Comparison of ENCODE assay signal across 8 mouse cellular contexts in genomic region chr11:107413251-107413655, GRCm38 (mm10). TPM values are rescaled to one million over a fixed set of nuclear protein-coding genes. Genes with fewer than 3 reads are reported as not detected.
DNase-seq lines count a peak whose midpoint lies in the region; ATAC-seq and TF ChIP-seq lines count a peak whose summit lies in the region.

No protein-coding gene starts in this region.

- H3K27ac ChIP-seq in ES-Bruce4 (ENCODE audit: insufficient read depth, low read length) (peak overlapping the region; percentile 98), MEL (ENCODE audit: control insufficient read depth, low read depth, low read length) (peak overlapping the region; percentile 99)
- H3K27ac ChIP-seq in embryonic facial prominence, embryonic 11.5 days (replicated peaks; ENCODE audit: low read depth, low read length), result no peak overlapping the region; the same call in 1 of the 2 replicates
- no peak overlapping the region for H3K27ac ChIP-seq in heart, postnatal 0 days (ENCODE audit: low read depth)
- H3K27ac ChIP-seq in midbrain, embryonic 14.5 days (replicated peaks; ENCODE audit: low read depth, low read length), result peak overlapping the region; percentile 50

- peak; percentile 80 for ATAC-seq in embryonic facial prominence, embryonic 11.5 days (replicated peaks; ENCODE audit: insufficient number of reproducible peaks, low FRiP score, low TSS enrichment, low read depth)
- no peak for ATAC-seq in heart, postnatal 0 days (ENCODE audit: insufficient read depth, low read depth)
- peak; percentile 70; the same call in 1 of the 2 replicates for ATAC-seq in midbrain, embryonic 14.5 days (ENCODE audit: low FRiP score, low TSS enrichment)
- no peak for ATAC-seq in inflammation-experienced regulatory T-cells, adult 6 months

- no peak for TF ChIP-seq POLR2A in ES-Bruce4 (IDR thresholded peaks at IDR 0.05; ENCODE audit: insufficient read depth, low read length)
- TF ChIP-seq POLR2A in MEL (IDR thresholded peaks at IDR 0.05; ENCODE audit: control insufficient read depth in 1 of 2, insufficient read depth in 1 of 2, low read depth in 1 of 2, low read length in 2 of 2, poor library complexity in 1 of 2), result 0 out of 4 replicates have a peak, but pooled peaks of 1 of the 2 experiments have one; percentile 25

- H3K9me3 ChIP-seq in ES-Bruce4 (replicated peaks; ENCODE audit: control insufficient read depth, insufficient read depth, low read length, poor library complexity, severe bottlenecking), result no peaks in the 10 kb centered on the region
- no peaks in the 10 kb centered on the region for H3K9me3 ChIP-seq in MEL (replicated peaks; ENCODE audit: insufficient read depth, low read length)
- no peaks in the 10 kb centered on the region for H3K9me3 ChIP-seq in embryonic facial prominence, embryonic 11.5 days (replicated peaks; ENCODE audit: control insufficient read depth, low read length)
- no peaks in the 10 kb centered on the region for H3K9me3 ChIP-seq in heart, postnatal 0 days (replicated peaks; ENCODE audit: control insufficient read depth, low read length)
- no peaks in the 10 kb centered on the region for H3K9me3 ChIP-seq in midbrain, embryonic 14.5 days (ENCODE audit: control insufficient read depth, low read length)

- H3K4me1 ChIP-seq in ES-Bruce4 (ENCODE audit: control insufficient read depth, insufficient read depth, low read length) (peaks cover 6% of the 10 kb centered on the region), MEL (ENCODE audit: control insufficient read depth in 1 of 2, insufficient read depth in 2 of 2, low read length in 2 of 2) (peaks cover 27 to 70% of the 10 kb centered on the region in 2 experiments)
- H3K4me1 ChIP-seq in embryonic facial prominence, embryonic 11.5 days (ENCODE audit: control insufficient read depth, insufficient read depth, low read length), result no peaks in the 10 kb centered on the region; the same call in 1 of the 2 replicates
- H3K4me1 ChIP-seq in heart, postnatal 0 days (ENCODE audit: control insufficient read depth, insufficient read depth), result peaks cover 22% of the 10 kb centered on the region
- H3K4me1 ChIP-seq in midbrain, embryonic 14.5 days (ENCODE audit: control insufficient read depth, insufficient read depth, low read length), result peaks cover 41% of the 10 kb centered on the region

- peak; percentile 83 for TF ChIP-seq EP300 in ES-Bruce4 (IDR thresholded peaks at IDR 0.05; ENCODE audit: insufficient read depth, low read depth, low read length)
- no peak for TF ChIP-seq EP300 in MEL (IDR thresholded peaks at IDR 0.05; ENCODE audit: low read depth in 1 of 2, low read length in 2 of 2)
- TF ChIP-seq EP300 in heart, postnatal 0 days (IDR thresholded peaks at IDR 0.05; ENCODE audit: low read depth), result no peak

- peak overlapping the region; percentile 38 for H3K4me3 ChIP-seq in ES-Bruce4 (ENCODE audit: low read depth, low read length)
- no peak overlapping the region for H3K4me3 ChIP-seq in MEL (ENCODE audit: control insufficient read depth in 1 of 2, insufficient read depth in 1 of 2, low read depth in 2 of 2, low read length in 2 of 2)
- no peak overlapping the region for H3K4me3 ChIP-seq in embryonic facial prominence, embryonic 11.5 days (ENCODE audit: low read depth, low read length)
- peak overlapping the region; percentile 34 for H3K4me3 ChIP-seq in heart, postnatal 0 days (ENCODE audit: low read depth, low read length)
- H3K4me3 ChIP-seq in midbrain, embryonic 14.5 days (replicated peaks; ENCODE audit: low read depth, low read length), result peak overlapping the region; percentile 14

- H3K27me3 ChIP-seq in ES-Bruce4 (ENCODE audit: control insufficient read depth, insufficient read depth, low read length, poor library complexity, severe bottlenecking) (no peaks in the 10 kb centered on the region), MEL (ENCODE audit: control insufficient read depth in 1 of 2, insufficient read depth in 2 of 2, low read length in 2 of 2) (no peaks in the 10 kb centered on the region)
- H3K27me3 ChIP-seq in embryonic facial prominence, embryonic 11.5 days (ENCODE audit: control insufficient read depth, insufficient read depth, low read length), result no peaks in the 10 kb centered on the region
- no peaks in the 10 kb centered on the region for H3K27me3 ChIP-seq in heart, postnatal 0 days (ENCODE audit: control insufficient read depth, insufficient read depth, low read length)
- H3K27me3 ChIP-seq in midbrain, embryonic 14.5 days (ENCODE audit: control insufficient read depth, insufficient read depth, low read length), result no peaks in the 10 kb centered on the region

- no peaks in the 10 kb centered on the region for H3K36me3 ChIP-seq in ES-Bruce4 (ENCODE audit: control insufficient read depth, insufficient read depth, low read length, poor library complexity, severe bottlenecking)
- H3K36me3 ChIP-seq in MEL (ENCODE audit: control insufficient read depth in 1 of 2, insufficient read depth in 2 of 2, low read length in 2 of 2), result peaks cover 0 to 72% of the 10 kb centered on the region in 2 experiments; a peak in 2 of 4 replicates
- H3K36me3 ChIP-seq in embryonic facial prominence, embryonic 11.5 days (replicated peaks; ENCODE audit: control insufficient read depth, insufficient read depth, low read depth, low read length), result no peaks in the 10 kb centered on the region
- no peaks in the 10 kb centered on the region for H3K36me3 ChIP-seq in heart, postnatal 0 days (replicated peaks; ENCODE audit: control insufficient read depth, insufficient read depth, low read length)
- no peaks in the 10 kb centered on the region for H3K36me3 ChIP-seq in midbrain, embryonic 14.5 days (ENCODE audit: control insufficient read depth, insufficient read depth, low read length)

- TF ChIP-seq CTCF in ES-Bruce4 (IDR thresholded peaks at IDR 0.05; ENCODE audit: low read depth, low read length) (no peak), MEL (IDR thresholded peaks at IDR 0.05 in 2 of 3, conservative IDR thresholded peaks at IDR 0.05 in 1 of 3; ENCODE audit: control insufficient read depth in 1 of 3, insufficient read depth in 1 of 3, low read depth in 2 of 3, low read length in 3 of 3, poor library complexity in 1 of 3, severe bottlenecking in 1 of 3) (no peak)
- TF ChIP-seq CTCF in heart, postnatal 0 days (IDR thresholded peaks at IDR 0.05; ENCODE audit: low read depth), result no peak

- no peak overlapping the region; the same call in 1 of the 2 replicates for H3K4me2 ChIP-seq in embryonic facial prominence, embryonic 11.5 days (ENCODE audit: low read depth, low read length)
- H3K4me2 ChIP-seq in heart, postnatal 0 days (ENCODE audit: low read depth, low read length), result peak overlapping the region; percentile 61
- peak overlapping the region; percentile 46 for H3K4me2 ChIP-seq in midbrain, embryonic 14.5 days (ENCODE audit: low read length)

- H3K9ac ChIP-seq in ES-Bruce4 (ENCODE audit: low read depth, poor library complexity, severe bottlenecking) (peak overlapping the region; percentile 62), MEL (ENCODE audit: control insufficient read depth, low read depth, low read length, poor library complexity, severe bottlenecking) (peak overlapping the region; percentile 70)
- no peak overlapping the region for H3K9ac ChIP-seq in embryonic facial prominence, embryonic 11.5 days (replicated peaks; ENCODE audit: low read length)
- H3K9ac ChIP-seq in heart, postnatal 0 days (replicated peaks; ENCODE audit: low read depth, low read length), result peak overlapping the region; percentile 38
- H3K9ac ChIP-seq in midbrain, embryonic 14.5 days (replicated peaks; ENCODE audit: low read length), result 0 out of 2 replicates have a peak overlapping the region, but pooled peaks have one; percentile 6

- no peak for TF ChIP-seq RAD21 in MEL (IDR thresholded peaks at IDR 0.05; ENCODE audit: low read depth, low read length)

- peaks cover 54% of the 10 kb centered on the region for H3K79me2 ChIP-seq in MEL (ENCODE audit: control insufficient read depth, insufficient read depth, low read length, poor library complexity)

- WGBS in embryonic facial prominence, embryonic 11.5 days, result 1% methylated on average over 14 of the region's 14 CpGs
- 12% methylated on average over 14 of the region's 14 CpGs for WGBS in heart, postnatal 0 days
- under 1% methylated on average over 14 of the region's 14 CpGs for WGBS in midbrain, embryonic 14.5 days

- no peak for DNase-seq in MEL (ENCODE audit: low read depth, low spot score)
- DNase-seq in embryonic facial prominence, embryonic 11.5 days (ENCODE audit: low spot score), result peak; percentile 86
- no peak for DNase-seq in heart, postnatal 0 days (ENCODE audit: low spot score)
- DNase-seq in layer of hippocampus, postnatal 36 days, result peak; percentile 35 to 62
- peak; percentile 80 for DNase-seq in midbrain, embryonic 14.5 days
- peak; percentile 85 for DNase-seq in thymus, postnatal 14 days

TF ChIP-seq in MEL, 35 proteins besides CTCF, POLR2A, EP300 and RAD21:
- TF ChIP-seq UBTF (IDR thresholded peaks at IDR 0.05; ENCODE audit: borderline replicate concordance, insufficient read depth, low read depth, low read length), result no peak
- TF ChIP-seq MAFK (IDR thresholded peaks at IDR 0.05; ENCODE audit: borderline replicate concordance, low read depth, low read length), result no peak
- TF ChIP-seq POLR2AphosphoS2 (IDR thresholded peaks at IDR 0.05; ENCODE audit: low read length), result no peak
- TF ChIP-seq SMC3 (IDR thresholded peaks at IDR 0.05; ENCODE audit: low read depth, low read length), result no peak

RNA-seq across cellular contexts. Expression of gene Pitpnc1, which starts 57.2 kb away (rescaled TPM):
- polyA plus RNA-seq in ES-Bruce4 (2011; ENCODE audit: insufficient read depth, insufficient read length, low read depth, missing spikeins) (25.4 and 27.1 TPM in 2 replicates), MEL (2012; ENCODE audit: insufficient read depth in 1 of 2, insufficient read length in 2 of 2, low read depth in 1 of 2, low replicate concordance in 2 of 2, missing spikeins in 1 of 2) (10 to 100 TPM in 1 of 2 experiments, not detected in 1; 25.3 TPM)
- 19.3 and 31.9 TPM in 2 replicates for total RNA-seq in MEL (2012; rRNA removed)
- polyA plus RNA-seq in embryonic facial prominence, embryonic 11.5 days (2014; fragmentation: Nextera tagmentation; extraction: Ambion mirVana), result 43.6 and 45.1 TPM in 2 replicates
- total RNA-seq in heart, postnatal 0 days (2014; rRNA removed; ENCODE audit: low replicate concordance), result 27.9 and 28.7 TPM in 2 replicates
- 29.2 and 31.6 TPM in 2 replicates for polyA plus RNA-seq in heart, postnatal 0 days (2015; fragmentation: Nextera tagmentation; extraction: Ambion mirVana)
- 10 to 100 TPM; 48.9 to 53.6 TPM for total RNA-seq in layer of hippocampus, postnatal 36 days (2021)
- 32.8 and 42.1 TPM in 2 replicates for polyA plus RNA-seq in midbrain, embryonic 14.5 days (2014; fragmentation: Nextera tagmentation; extraction: Ambion mirVana)
- polyA plus RNA-seq in inflammation-experienced regulatory T-cells, adult 6 months (2017; shearing (Covaris generic)), result 100 to 1,000 TPM in 2 of 3 experiments, 10 to 100 TPM in 1; 72.1 to 124 (median 106) TPM

Comparison
In these comparisons a context has a peak if more than half of its experiments do, and no peak if none do; other contexts are left out.
1. H3K27ac ChIP-seq: peak in ES-Bruce4 (single experiment), MEL (single experiment) and midbrain, embryonic 14.5 days (single experiment); none in embryonic facial prominence, embryonic 11.5 days (single experiment) and heart, postnatal 0 days (single experiment).
2. H3K4me3 ChIP-seq: peak in ES-Bruce4 (single experiment), heart, postnatal 0 days (single experiment) and midbrain, embryonic 14.5 days (single experiment); none in MEL (0 of 2) and embryonic facial prominence, embryonic 11.5 days (single experiment).
3. DNase-seq: peak in embryonic facial prominence, embryonic 11.5 days (single experiment), layer of hippocampus, postnatal 36 days (2 of 2), midbrain, embryonic 14.5 days (single experiment) and thymus, postnatal 14 days (single experiment); none in MEL (single experiment) and heart, postnatal 0 days (single experiment).
4. ATAC-seq: peak in embryonic facial prominence, embryonic 11.5 days (single experiment) and midbrain, embryonic 14.5 days (single experiment); none in heart, postnatal 0 days (single experiment) and inflammation-experienced regulatory T-cells, adult 6 months (single experiment).